Mouse (Mus musculus): ENCODE results near the gene Jak1.

Jak1 gene

DNA sequence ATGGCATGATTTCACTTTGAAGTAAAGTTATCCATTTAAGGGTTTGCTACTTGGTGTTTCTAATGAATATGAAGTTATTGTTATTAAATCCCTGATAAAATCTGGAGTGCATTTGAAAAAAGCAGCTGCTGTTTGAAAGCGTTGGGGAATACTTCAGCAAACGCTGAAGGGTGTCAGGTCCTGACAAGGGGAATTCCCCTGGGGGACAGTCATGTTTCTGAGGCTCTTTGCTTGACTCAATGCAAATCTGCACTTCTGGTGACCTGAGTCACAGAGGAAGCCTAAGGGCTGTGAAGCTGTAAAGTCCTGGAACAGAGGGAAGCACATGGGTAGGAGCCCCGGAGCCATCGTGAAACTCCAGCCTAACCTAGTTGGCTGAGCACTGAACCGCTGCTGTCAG lies 123.3 kb downstream of the Jak1 start:
- DNase-seq: no peak

DNA sequence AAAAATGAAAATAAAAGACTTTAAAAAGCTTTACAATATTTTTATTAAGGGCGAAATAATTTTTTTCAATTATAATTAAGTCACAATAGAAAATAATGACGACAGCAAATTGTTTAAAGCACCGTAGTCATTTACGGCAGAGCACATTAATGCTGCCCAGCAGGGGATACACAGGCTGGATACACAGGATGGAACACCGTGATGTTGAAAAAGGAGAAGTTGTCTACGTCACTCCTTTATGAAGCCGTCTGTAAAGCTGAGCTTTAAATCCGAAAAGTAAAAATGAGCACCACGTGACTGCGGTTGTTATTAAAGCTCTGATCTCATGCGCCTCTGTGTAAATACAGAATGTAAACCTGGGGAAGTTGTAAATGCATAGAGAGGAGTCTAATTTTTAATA lies 127.1 kb downstream of the Jak1 start:
- DNase-seq: no peak

GRCm38 (mm10) chr4:101135909-101136308 lies 129.2 kb downstream of the Jak1 start:
- DNase-seq: no peak

- DNase-seq: no peak
Measured at GRCm38 (mm10) chr4:101135013-101135412, 130.1 kb downstream of the Jak1 start.

GRCm38 (mm10) chr4:101121002-101121401 lies 144.1 kb downstream of the Jak1 start:
- no peak for DNase-seq

GRCm38 (mm10) chr4:101107122-101107521 lies 158.0 kb downstream of the Jak1 start:
- DNase-seq: no peak

Data from cerebellum, adult 11 months (tissue).